Mouse (Mus musculus) heart, postnatal 25 days (tissue): ENCODE measurements around the gene Tmem138. TPM values are rescaled to one million over a fixed set of nuclear protein-coding genes. Genes with fewer than 3 reads are reported as not detected.

Experiments used
- DNase-seq: peaks from one replicate; pipeline ENCODE4 v3.0.0; 2022; ENCODE audit warnings: low spot score
- intact Hi-C: fragments of 180-260 bp; cut with DNase I; formaldehyde crosslinking; loops from one replicate; pipeline ENCODE4 v1.15.1; 2025
- total RNA-seq, 2 experiments: library from RNA; stranded (reverse); gene quantifications; 2 replicates each; pipeline ENCODE4 v1.2.3; 2021

Tmem138 gene
- total RNA-seq, 2 experiments from 2014 or later = 2.9 to 3.0 TPM

- intact Hi-C loops = no loop called here
- DNase-seq = no peak
Observed at GRCm38 (mm10) chr19:10521926-10522325, 55.2 kb downstream of the Tmem138 start.

Other genes starting within 250 kb of the Tmem138 start
- 10 to 100 TPM; 45.8 to 47.0 TPM for gene Syt7, start 188.3 kb downstream of the Tmem138 start, total RNA-seq
- 1 to 10 TPM in 1 of 2 experiments, under 1 TPM in 1; 0.75 to 1.0 TPM for gene Lrrc10b, start 119.9 kb downstream of the Tmem138 start, total RNA-seq
- gene Ppp1r32, start 94.4 kb downstream of the Tmem138 start, total RNA-seq = under 1 TPM in 1 of 2 experiments, not detected in 1; 0.21 TPM
- gene Cpsf7, start 52.1 kb downstream of the Tmem138 start, total RNA-seq = 10 to 100 TPM; 24.8 to 28.4 TPM
- 10 to 100 TPM; 71.6 to 72.2 TPM for gene Sdhaf2, start 51.2 kb downstream of the Tmem138 start, total RNA-seq
- 1 to 10 TPM; 4.1 to 4.6 TPM for gene Tmem216, start 21.1 kb downstream of the Tmem138 start, total RNA-seq
- gene Cyb561a3, start 190 bp downstream of the Tmem138 start, total RNA-seq = 1 to 10 TPM; 9.5 to 10.0 TPM
- gene Ddb1, start 28.0 kb upstream of the Tmem138 start, total RNA-seq = 100 to 1,000 TPM; 154 to 166 TPM
- 1 to 10 TPM; 9.1 to 9.3 TPM for gene Tkfc, start 28.3 kb upstream of the Tmem138 start, total RNA-seq
- gene Vwce, start 56.9 kb upstream of the Tmem138 start, total RNA-seq = not detected
- not detected for gene Pga5, start 100.7 kb upstream of the Tmem138 start, total RNA-seq
- gene Vps37c, start 111.4 kb upstream of the Tmem138 start, total RNA-seq = 10 to 100 TPM; 21.1 to 21.8 TPM
- under 1 TPM; 0.34 to 0.48 TPM for gene Cd5, start 161.6 kb upstream of the Tmem138 start, total RNA-seq